Mouse (Mus musculus) kidney, embryonic 14.5 days (tissue): ENCODE results near the gene H3f3a. TPM values are rescaled to one million over a fixed set of nuclear protein-coding genes. Genes with fewer than 3 reads are reported as not detected.
"Not testable (repeated sequence)": the region's sequence is repeated elsewhere in the genome, so short reads cannot be mapped to it uniquely, and the experiment has no call there.

Experiments
- ATAC-seq: fragments of 200-750 bp; cut with Nextera tagmentation; 2 replicates; pipeline ENCODE4 v1.8.0; 2017; ENCODE audit warnings: moderate number of reproducible peaks, mild to moderate bottlenecking, moderate TSS enrichment, moderate library complexity; ENCODE audit not compliant: low FRiP score, low TSS enrichment
- H3K27ac ChIP-seq: fragments of 300-500 bp; sonication (generic); 2 replicates; pipeline ENCODE4 v1.5.1; 2014; ENCODE audit warnings: low read depth, mild to moderate bottlenecking, low read length, moderate library complexity, mixed read lengths
- H3K27me3 ChIP-seq: fragments of 300-500 bp; sonication (generic); 2 replicates; pipeline ENCODE4 v1.6.1; 2014; ENCODE audit warnings: mild to moderate bottlenecking, low read length; ENCODE audit not compliant: control insufficient read depth, insufficient read depth
- H3K36me3 ChIP-seq: fragments of 300-500 bp; sonication (generic); 2 replicates; pipeline ENCODE4 v1.6.1; 2014; ENCODE audit warnings: low read length, mixed read lengths; ENCODE audit not compliant: control insufficient read depth, insufficient read depth
- H3K4me1 ChIP-seq: fragments of 300-500 bp; sonication (generic); 2 replicates; pipeline ENCODE4 v1.6.1; 2014; ENCODE audit warnings: low read length, mixed read lengths; ENCODE audit not compliant: control insufficient read depth, insufficient read depth
- H3K4me2 ChIP-seq: fragments of 300-500 bp; sonication (generic); replicated peaks from 2 replicates; pipeline ENCODE4 v1.6.1; 2014; ENCODE audit warnings: low read depth, mild to moderate bottlenecking, low read length
- H3K4me3 ChIP-seq: fragments of 300-500 bp; sonication (generic); 2 replicates; pipeline ENCODE4 v1.5.1; 2014; ENCODE audit warnings: mild to moderate bottlenecking, low read length
- H3K9ac ChIP-seq: fragments of 300-500 bp; sonication (generic); 2 replicates; pipeline ENCODE4 v1.6.1; 2014; ENCODE audit warnings: low read depth, mild to moderate bottlenecking, low read length, moderate library complexity
- H3K9me3 ChIP-seq: fragments of 300-500 bp; sonication (generic); 2 replicates; pipeline ENCODE4 v1.6.1; 2016; ENCODE audit warnings: low read length; ENCODE audit not compliant: control insufficient read depth
- WGBS: fragments of 180-500 bp; shearing (Covaris S2); extraction: QIAGEN DNeasy Blood & Tissue Kit; methylation state at CpG from one replicate; pipeline ENCODE4 v1.1.7; 2014; 5-methylcytosine and 5-hydroxymethylcytosine counted together
- polyA plus RNA-seq: library from polyadenylated mRNA; unstranded; fragments of >200 nt; fragmentation: Nextera tagmentation; extraction: Ambion mirVana; gene quantifications from 2 replicates; pipeline ENCODE4 v1.2.1, GENCODE M21; 2014

The H3f3a gene
- polyA plus RNA-seq, 1 experiment from 2014 or later: 2,845 TPM

GRCm38 (mm10) chr1:180841561-180842300, 28.0 kb upstream of the H3f3a start:
- Histone ChIP-seq H3K4me3 (no peak overlapping the region), H3K9ac (no peak overlapping the region), H3K27ac (no peak overlapping the region), H3K27me3 (no peaks in the 10 kb centered on the region), H3K9me3 (no peaks in the 10 kb centered on the region), H3K36me3 (no peaks in the 10 kb centered on the region), H3K4me1 (no peaks in the 10 kb centered on the region), H3K4me2 (no peak overlapping the region)
- ATAC-seq: no peak
- WGBS: 76% methylated on average over 8 of the region's 8 CpGs

GRCm38 (mm10) chr1:180839201-180839910, 25.6 kb upstream of the H3f3a start:
- 68% methylated on average over 8 of the region's 8 CpGs for WGBS
- Histone ChIP-seq H3K9me3 (no peaks in the 10 kb centered on the region), H3K4me3 (no peak overlapping the region), H3K27ac (no peak overlapping the region), H3K4me2 (no peak overlapping the region), H3K27me3 (no peaks in the 10 kb centered on the region), H3K9ac (no peak overlapping the region), H3K4me1 (no peaks in the 10 kb centered on the region), H3K36me3 (no peaks in the 10 kb centered on the region)
- no peak for ATAC-seq

- H3K4me1 ChIP-seq: no peaks in the 10 kb centered on the region
- H3K9me3 ChIP-seq: no peaks in the 10 kb centered on the region
- no peak overlapping the region for H3K4me3 ChIP-seq
- H3K4me2 ChIP-seq: no peak overlapping the region
- H3K9ac ChIP-seq: no peak overlapping the region
- no peak overlapping the region for H3K27ac ChIP-seq
- H3K36me3 ChIP-seq: no peaks in the 10 kb centered on the region
- H3K27me3 ChIP-seq: no peaks in the 10 kb centered on the region
- WGBS: 21% methylated on average over 6 of the region's 6 CpGs
- ATAC-seq: peak; percentile 46; the same call in 1 of the 2 replicates
These were observed 24.3 kb upstream of the H3f3a start for GRCm38 (mm10) chr1:180838014-180838413.

GRCm38 (mm10) chr1:180837186-180837585, 23.4 kb upstream of the H3f3a start:
- no peak overlapping the region for H3K4me3 ChIP-seq
- no peak overlapping the region for H3K4me2 ChIP-seq
- no peak overlapping the region for H3K9ac ChIP-seq
- no peaks in the 10 kb centered on the region for H3K36me3 ChIP-seq
- H3K9me3 ChIP-seq: no peaks in the 10 kb centered on the region
- WGBS: 72% methylated on average over 5 of the region's 5 CpGs
- no peak overlapping the region for H3K27ac ChIP-seq
- H3K4me1 ChIP-seq: no peaks in the 10 kb centered on the region
- no peaks in the 10 kb centered on the region for H3K27me3 ChIP-seq
- ATAC-seq: no peak

- not testable (repeated sequence) for ATAC-seq, H3K27ac ChIP-seq, H3K9me3 ChIP-seq, H3K4me3 ChIP-seq, H3K4me2 ChIP-seq, H3K9ac ChIP-seq, H3K4me1 ChIP-seq, H3K27me3 ChIP-seq, H3K36me3 ChIP-seq
- WGBS: 83% methylated on average over 8 of the region's 8 CpGs
These were observed 22.7 kb upstream of the H3f3a start for GRCm38 (mm10) chr1:180836467-180836866.

GRCm38 (mm10) chr1:180835273-180836015, 21.7 kb upstream of the H3f3a start:
- H3K4me3 ChIP-seq: no peak overlapping the region
- H3K9me3 ChIP-seq: no peaks in the 10 kb centered on the region
- ATAC-seq: no peak
- H3K4me2 ChIP-seq: no peak overlapping the region
- no peaks in the 10 kb centered on the region for H3K27me3 ChIP-seq
- 84% methylated on average over 10 of the region's 10 CpGs for WGBS
- no peaks in the 10 kb centered on the region for H3K36me3 ChIP-seq
- H3K27ac ChIP-seq: no peak overlapping the region
- H3K4me1 ChIP-seq: peaks cover 3% of the 10 kb centered on the region; the same call in 1 of the 2 replicates
- H3K9ac ChIP-seq: no peak overlapping the region

GRCm38 (mm10) chr1:180830588-180831346, 17.0 kb upstream of the H3f3a start:
- H3K9ac ChIP-seq: no peak overlapping the region
- peak; percentile 36; the same call in 1 of the 2 replicates for ATAC-seq
- H3K4me3 ChIP-seq: no peak overlapping the region
- no peaks in the 10 kb centered on the region for H3K9me3 ChIP-seq
- H3K4me2 ChIP-seq: peak overlapping the region; percentile 2; the same call in 1 of the 2 replicates
- no peak overlapping the region for H3K27ac ChIP-seq
- peaks cover 9% of the 10 kb centered on the region; the same call in 1 of the 2 replicates for H3K4me1 ChIP-seq
- no peaks in the 10 kb centered on the region for H3K36me3 ChIP-seq
- 25% methylated on average over 14 of the region's 14 CpGs for WGBS
- no peaks in the 10 kb centered on the region for H3K27me3 ChIP-seq

- Histone ChIP-seq H3K4me1 (peaks cover 9% of the 10 kb centered on the region; the same call in 1 of the 2 replicates), H3K4me2 (0 out of 2 replicates have a peak overlapping the region, but pooled peaks have one; percentile 2), H3K9me3 (no peaks in the 10 kb centered on the region), H3K4me3 (no peak overlapping the region), H3K27me3 (no peaks in the 10 kb centered on the region), H3K9ac (no peak overlapping the region), H3K36me3 (no peaks in the 10 kb centered on the region), H3K27ac (no peak overlapping the region)
- peak; percentile 54; the same call in 1 of the 2 replicates for ATAC-seq
- 66% methylated on average over 11 of the region's 11 CpGs for WGBS
These were observed 16.4 kb upstream of the H3f3a start for GRCm38 (mm10) chr1:180830175-180830574.
